Mouse (Mus musculus): ENCODE data around the gene Gnptg. TPM values are rescaled to one million over a fixed set of nuclear protein-coding genes. Genes with fewer than 3 reads are reported as not detected.

Gnptg gene
- polyA plus RNA-seq, 1 experiment from 2014 or later: 71.2 TPM

GRCm38 (mm10) chr17:25210006-25210405 lies 29.9 kb downstream of the Gnptg start:
- H3K27me3 ChIP-seq (ENCODE audit: insufficient read depth, low read length): no peaks in the 10 kb centered on the region
- H3K4me3 ChIP-seq (replicated peaks; ENCODE audit: low read depth, low read length): no peak overlapping the region
- no peaks in the 10 kb centered on the region for H3K9me3 ChIP-seq (replicated peaks; ENCODE audit: low read length)
- no peak overlapping the region for H3K9ac ChIP-seq (ENCODE audit: low read depth, low read length)
- no peak overlapping the region for H3K4me2 ChIP-seq (ENCODE audit: low read length)
- no peak for DNase-seq (ENCODE audit: low spot score)
- no peaks in the 10 kb centered on the region for H3K4me1 ChIP-seq (replicated peaks; ENCODE audit: insufficient read depth, low read length)
- no peak for TF ChIP-seq CTCF (IDR thresholded peaks at IDR 0.05; ENCODE audit: low read depth)
- no peak overlapping the region for H3K27ac ChIP-seq
- H3K36me3 ChIP-seq (ENCODE audit: insufficient read depth, low read length): peaks cover 62% of the 10 kb centered on the region
- 74% methylated on average over 4 of the region's 4 CpGs for WGBS
- ATAC-seq (replicated peaks; ENCODE audit: low FRiP score, low read depth): no peak

GRCm38 (mm10) chr17:25202401-25202800 lies 37.5 kb downstream of the Gnptg start:
- no peaks in the 10 kb centered on the region for H3K4me1 ChIP-seq (replicated peaks; ENCODE audit: insufficient read depth, low read length)
- WGBS: 85% methylated on average over 4 of the region's 4 CpGs
- H3K36me3 ChIP-seq (ENCODE audit: insufficient read depth, low read length): peaks cover 45% of the 10 kb centered on the region
- no peak overlapping the region for H3K4me2 ChIP-seq (ENCODE audit: low read length)
- H3K9me3 ChIP-seq (replicated peaks; ENCODE audit: low read length): no peaks in the 10 kb centered on the region
- no peak for ATAC-seq (replicated peaks; ENCODE audit: low FRiP score, low read depth)
- no peak overlapping the region for H3K4me3 ChIP-seq (replicated peaks; ENCODE audit: low read depth, low read length)
- no peak overlapping the region for H3K27ac ChIP-seq
- no peak for DNase-seq (ENCODE audit: low spot score)
- H3K9ac ChIP-seq (ENCODE audit: low read depth, low read length): no peak overlapping the region
- TF ChIP-seq CTCF (IDR thresholded peaks at IDR 0.05; ENCODE audit: low read depth): no peak
- H3K27me3 ChIP-seq (ENCODE audit: insufficient read depth, low read length): no peaks in the 10 kb centered on the region

- peak overlapping the region; percentile 68 for H3K4me3 ChIP-seq (replicated peaks; ENCODE audit: low read depth, low read length)
- 0 out of 2 replicates have a peak, but pooled peaks cover 7% of the 10 kb centered on the region for H3K36me3 ChIP-seq (ENCODE audit: insufficient read depth, low read length)
- no peak for DNase-seq (ENCODE audit: low spot score)
- no peaks in the 10 kb centered on the region for H3K27me3 ChIP-seq (ENCODE audit: insufficient read depth, low read length)
- ATAC-seq (replicated peaks; ENCODE audit: low FRiP score, low read depth): no peak
- peaks cover 9% of the 10 kb centered on the region for H3K4me1 ChIP-seq (replicated peaks; ENCODE audit: insufficient read depth, low read length)
- H3K27ac ChIP-seq: no peak overlapping the region
- no peaks in the 10 kb centered on the region for H3K9me3 ChIP-seq (replicated peaks; ENCODE audit: low read length)
- peak overlapping the region; percentile 71 for H3K4me2 ChIP-seq (ENCODE audit: low read length)
- 4% methylated on average over 16 of the region's 16 CpGs for WGBS
- H3K9ac ChIP-seq (ENCODE audit: low read depth, low read length): peak overlapping the region; percentile 90
- no peak for TF ChIP-seq CTCF (IDR thresholded peaks at IDR 0.05; ENCODE audit: low read depth)
Measured at GRCm38 (mm10) chr17:25189091-25189490, 50.8 kb downstream of the Gnptg start.

- Histone ChIP-seq H3K9me3 (replicated peaks; ENCODE audit: low read length) (no peaks in the 10 kb centered on the region), H3K4me2 (ENCODE audit: low read length) (peak within 1 kb of the TSS; percentile 71), H3K4me3 (replicated peaks; ENCODE audit: low read depth, low read length) (peak within 1 kb of the TSS; percentile 68), H3K4me1 (replicated peaks; ENCODE audit: insufficient read depth, low read length) (peaks cover 9% of the 10 kb centered on the region), H3K27ac (peak within 1 kb of the TSS; percentile 85), H3K9ac (ENCODE audit: low read depth, low read length) (peak within 1 kb of the TSS; percentile 90), H3K27me3 (ENCODE audit: insufficient read depth, low read length) (no peaks in the 10 kb centered on the region), H3K36me3 (ENCODE audit: insufficient read depth, low read length) (0 out of 2 replicates have a peak, but pooled peaks cover 7% of the 10 kb centered on the region)
- ATAC-seq (replicated peaks; ENCODE audit: low FRiP score, low read depth): peak; percentile 58
- DNase-seq (ENCODE audit: low spot score): peak; percentile 76
- no peak for TF ChIP-seq CTCF (IDR thresholded peaks at IDR 0.05; ENCODE audit: low read depth)
- WGBS: under 1% methylated on average over 87 of the region's 104 CpGs
Measured at GRCm38 (mm10) chr17:25188150-25189031, 51.5 kb downstream of the Gnptg start, which contains the start of gene Unkl. TSS of gene Unkl (plus strand) at chr17:25188397.

- no peaks in the 10 kb centered on the region for H3K27me3 ChIP-seq (ENCODE audit: insufficient read depth, low read length)
- H3K4me2 ChIP-seq (ENCODE audit: low read length): peak overlapping the region; percentile 71
- H3K9ac ChIP-seq (ENCODE audit: low read depth, low read length): peak overlapping the region; percentile 90
- peak overlapping the region; percentile 85 for H3K27ac ChIP-seq
- 0 out of 2 replicates have a peak, but pooled peaks cover 7% of the 10 kb centered on the region for H3K36me3 ChIP-seq (ENCODE audit: insufficient read depth, low read length)
- ATAC-seq (replicated peaks; ENCODE audit: low FRiP score, low read depth) (no peak), DNase-seq (ENCODE audit: low spot score) (no peak)
- no peaks in the 10 kb centered on the region for H3K9me3 ChIP-seq (replicated peaks; ENCODE audit: low read length)
- WGBS: 3% methylated on average over 11 of the region's 11 CpGs
- TF ChIP-seq CTCF (IDR thresholded peaks at IDR 0.05; ENCODE audit: low read depth): no peak
- H3K4me1 ChIP-seq (replicated peaks; ENCODE audit: insufficient read depth, low read length): peaks cover 9% of the 10 kb centered on the region
- peak overlapping the region; percentile 68 for H3K4me3 ChIP-seq (replicated peaks; ENCODE audit: low read depth, low read length)
Measured at GRCm38 (mm10) chr17:25187784-25188149, 52.2 kb downstream of the Gnptg start.

GRCm38 (mm10) chr17:25184961-25185360 lies 55.0 kb downstream of the Gnptg start:
- no peak for ATAC-seq (replicated peaks; ENCODE audit: low FRiP score, low read depth)
- no peaks in the 10 kb centered on the region for H3K27me3 ChIP-seq (ENCODE audit: insufficient read depth, low read length)
- 7% methylated on average over 17 of the region's 17 CpGs for WGBS
- peaks cover 8% of the 10 kb centered on the region for H3K4me1 ChIP-seq (replicated peaks; ENCODE audit: insufficient read depth, low read length)
- peak overlapping the region; percentile 84 for H3K4me3 ChIP-seq (replicated peaks; ENCODE audit: low read depth, low read length)
- DNase-seq (ENCODE audit: low spot score): peak; percentile 3
- H3K36me3 ChIP-seq (ENCODE audit: insufficient read depth, low read length): no peaks in the 10 kb centered on the region
- peak overlapping the region; percentile 81 for H3K9ac ChIP-seq (ENCODE audit: low read depth, low read length)
- no peaks in the 10 kb centered on the region for H3K9me3 ChIP-seq (replicated peaks; ENCODE audit: low read length)
- no peak for TF ChIP-seq CTCF (IDR thresholded peaks at IDR 0.05; ENCODE audit: low read depth)
- peak overlapping the region; percentile 91 for H3K27ac ChIP-seq
- peak overlapping the region; percentile 99 for H3K4me2 ChIP-seq (ENCODE audit: low read length)
